Mouse (Mus musculus) hindbrain, embryonic 16.5 days (tissue): ENCODE measurements at regions not wholly inside any gene's neighbourhood (a gene's known extent, or its start where the extent isn't known, plus 50 kb on each side); places are given as distances from the start of the nearest gene placed in this dataset.

Experiments
- ATAC-seq: fragments of 200-750 bp; cut with Nextera tagmentation; 2 replicates; pipeline ENCODE4 v1.8.0; 2017; ENCODE audit warnings: moderate TSS enrichment, moderate library complexity
- H3K27ac ChIP-seq: fragments of 300-500 bp; sonication (generic); 2 replicates; pipeline ENCODE4 v1.5.1; 2014; ENCODE audit warnings: low read depth, mild to moderate bottlenecking, control low read depth, low read length, moderate library complexity
- H3K27me3 ChIP-seq: fragments of 300-500 bp; sonication (generic); replicated peaks from 2 replicates; pipeline ENCODE4 v1.6.1; 2014; ENCODE audit warnings: low read length; ENCODE audit not compliant: control insufficient read depth, insufficient read depth
- H3K36me3 ChIP-seq: fragments of 300-500 bp; sonication (generic); 2 replicates; pipeline ENCODE4 v1.6.1; 2014; ENCODE audit warnings: mild to moderate bottlenecking, low read length, moderate library complexity, mixed read lengths; ENCODE audit not compliant: control insufficient read depth, insufficient read depth
- H3K4me1 ChIP-seq: fragments of 300-500 bp; sonication (generic); 2 replicates; pipeline ENCODE4 v1.6.1; 2014; ENCODE audit warnings: low read depth, low read length; ENCODE audit not compliant: control insufficient read depth, insufficient read depth
- H3K4me2 ChIP-seq: fragments of 300-500 bp; sonication (generic); 2 replicates; pipeline ENCODE4 v1.6.1; 2014; ENCODE audit warnings: mild to moderate bottlenecking, low read length, control low read depth, moderate library complexity
- H3K4me3 ChIP-seq: fragments of 300-500 bp; sonication (generic); 2 replicates; pipeline ENCODE4 v1.5.1; 2014; ENCODE audit warnings: mild to moderate bottlenecking, low read length, control low read depth, moderate library complexity
- H3K9ac ChIP-seq: fragments of 300-500 bp; sonication (generic); 2 replicates; pipeline ENCODE4 v1.6.1; 2014; ENCODE audit warnings: low read depth, mild to moderate bottlenecking, control low read depth, low read length, moderate library complexity
- H3K9me3 ChIP-seq: fragments of 300-500 bp; sonication (generic); 2 replicates; pipeline ENCODE4 v1.6.1; 2014; ENCODE audit warnings: mild to moderate bottlenecking, low read length, moderate library complexity; ENCODE audit not compliant: control insufficient read depth
- WGBS: fragments of 180-500 bp; shearing (Covaris S2); extraction: QIAGEN DNeasy Blood & Tissue Kit; methylation state at CpG from one replicate; pipeline ENCODE4 v1.1.7; 2014; 5-methylcytosine and 5-hydroxymethylcytosine counted together

DNA sequence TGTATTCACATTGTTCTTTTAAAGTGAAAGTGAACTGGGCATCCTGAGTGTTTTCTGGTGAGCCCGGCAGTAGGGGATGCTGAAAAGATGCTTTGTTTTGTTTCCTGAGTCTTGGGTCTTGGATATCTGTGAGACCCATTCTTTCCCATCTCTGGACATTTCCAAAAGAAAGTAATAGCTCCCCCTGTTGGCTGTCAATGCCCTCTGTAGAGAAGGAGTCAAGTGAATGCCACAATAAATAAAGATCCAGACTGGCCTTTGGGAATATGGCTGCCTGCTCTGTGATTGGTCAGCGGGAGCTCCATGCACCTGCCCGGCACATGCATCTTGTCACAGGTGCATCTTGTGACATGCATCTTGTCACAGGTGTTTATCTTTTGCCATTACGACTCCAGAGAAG, 209.4 kb upstream of the 1700012A03Rik start:
- no peak for ATAC-seq
- 88% methylated on average over 4 of the region's 4 CpGs for whole genome bisulfite sequencing
- no peaks in the 10 kb centered on the region for H3K4me1 ChIP-seq
- no peaks in the 10 kb centered on the region for H3K9me3 ChIP-seq
- H3K36me3 ChIP-seq, result no peaks in the 10 kb centered on the region
- H3K4me2 ChIP-seq, result no peak overlapping the region
- no peak overlapping the region for H3K9ac ChIP-seq
- H3K27ac ChIP-seq, result no peak overlapping the region
- no peak overlapping the region for H3K4me3 ChIP-seq
- no peaks in the 10 kb centered on the region for H3K27me3 ChIP-seq

DNA sequence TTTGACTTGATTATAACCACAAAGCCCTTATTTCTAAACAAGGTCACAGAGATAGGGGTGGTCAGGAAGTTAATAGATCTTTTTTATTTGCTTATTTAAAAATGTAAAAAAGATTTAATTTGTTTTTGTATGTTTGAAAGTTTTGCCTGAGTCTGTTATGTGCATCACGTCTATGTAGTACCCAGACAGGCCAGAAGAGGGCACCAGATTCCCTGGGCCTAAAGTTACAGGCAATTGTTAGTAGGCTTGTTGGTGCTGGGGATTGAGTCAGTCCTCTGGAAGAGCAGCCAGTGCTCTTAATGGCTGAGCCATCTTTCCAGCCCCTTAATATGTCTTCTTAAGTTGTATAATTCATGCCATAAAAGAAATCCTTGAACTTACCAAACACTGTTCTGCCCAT, 211.5 kb upstream of the 1700012A03Rik start:
- 46% methylated on average over 1 of the region's 1 CpGs for WGBS

DNA sequence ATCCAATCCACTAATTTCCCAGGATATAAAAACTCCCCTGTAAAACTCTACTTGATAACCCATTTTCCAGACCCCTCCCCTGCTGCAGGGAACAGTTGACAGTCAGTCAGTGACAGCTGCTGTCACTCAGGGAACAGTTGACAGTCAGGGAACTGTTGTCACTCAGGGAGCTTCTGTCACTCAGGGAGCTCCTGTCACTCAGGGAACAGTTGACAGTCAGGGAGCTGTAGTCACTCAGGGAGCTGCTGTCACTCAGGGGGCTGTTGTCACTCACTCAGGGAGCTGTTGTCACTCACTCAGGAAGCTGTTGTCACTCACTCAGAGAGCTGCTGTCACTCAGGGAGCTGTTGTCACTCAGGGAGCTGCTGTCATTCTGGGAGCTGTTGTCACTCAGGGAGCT, 214.3 kb upstream of the 1700012A03Rik start:
- H3K9me3 ChIP-seq, result no peaks in the 10 kb centered on the region
- H3K27ac ChIP-seq, result no peak overlapping the region
- H3K4me2 ChIP-seq, result no peak overlapping the region
- H3K4me3 ChIP-seq, result no peak overlapping the region
- H3K36me3 ChIP-seq, result no peaks in the 10 kb centered on the region
- no peaks in the 10 kb centered on the region for H3K27me3 ChIP-seq
- H3K4me1 ChIP-seq, result no peaks in the 10 kb centered on the region
- ATAC-seq, result no peak
- no peak overlapping the region for H3K9ac ChIP-seq

More for the DNA sequence above, 211.5 kb upstream of the 1700012A03Rik start:
- H3K9me3 ChIP-seq, result no peaks in the 10 kb centered on the region
- H3K4me3 ChIP-seq, result no peak overlapping the region
- no peak overlapping the region for H3K9ac ChIP-seq
- H3K27me3 ChIP-seq, result no peaks in the 10 kb centered on the region
- no peak for ATAC-seq
- no peak overlapping the region for H3K27ac ChIP-seq
- no peaks in the 10 kb centered on the region for H3K4me1 ChIP-seq
- no peak overlapping the region for H3K4me2 ChIP-seq
- H3K36me3 ChIP-seq, result no peaks in the 10 kb centered on the region

DNA sequence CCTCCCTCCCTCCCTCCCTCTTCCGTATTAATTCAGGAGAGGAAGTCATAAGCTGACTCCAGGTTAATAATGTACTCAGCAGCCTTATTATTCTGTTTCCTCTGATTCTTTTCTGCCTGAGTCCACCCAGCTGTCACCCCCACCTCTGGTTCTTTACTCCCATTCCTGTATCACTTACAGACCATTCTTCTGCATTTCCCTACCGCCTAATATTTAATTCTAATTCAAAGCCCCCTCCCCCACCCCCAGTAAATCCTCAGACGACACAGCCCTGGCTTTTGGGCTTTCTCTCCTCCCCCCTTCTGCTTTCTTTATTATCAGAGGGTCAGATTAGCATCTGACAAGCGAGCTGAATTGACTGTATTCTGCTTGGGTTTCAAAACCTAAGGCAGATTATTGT, 215.5 kb upstream of the 1700012A03Rik start:
- Histone ChIP-seq H3K36me3 (no peaks in the 10 kb centered on the region), H3K4me3 (no peak overlapping the region), H3K27ac (no peak overlapping the region), H3K4me2 (no peak overlapping the region), H3K4me1 (no peaks in the 10 kb centered on the region), H3K27me3 (no peaks in the 10 kb centered on the region), H3K9ac (no peak overlapping the region), H3K9me3 (no peaks in the 10 kb centered on the region)
- ATAC-seq, result no peak
- 1% methylated on average over 3 of the region's 4 CpGs for WGBS

DNA sequence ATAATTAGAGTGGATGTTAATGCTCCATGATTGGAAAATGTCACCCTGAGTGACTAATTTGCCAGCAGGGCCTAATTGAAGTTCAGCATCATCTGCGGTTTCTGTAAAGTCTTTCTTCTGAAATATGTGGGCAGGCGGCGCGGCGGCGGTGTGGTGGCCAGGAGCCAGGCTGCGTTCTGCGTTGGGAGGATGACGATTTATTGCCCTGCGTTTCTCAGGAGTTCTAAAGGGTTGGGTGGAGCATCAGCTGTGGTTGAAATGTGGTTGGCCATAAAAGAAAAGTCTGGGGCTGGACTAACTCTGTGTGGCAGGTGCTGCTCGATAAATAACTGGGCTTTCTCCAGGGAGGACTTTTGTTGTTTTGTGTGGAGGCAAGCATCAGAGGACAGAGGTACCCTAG, 219.4 kb upstream of the 1700012A03Rik start:
- no peaks in the 10 kb centered on the region for H3K36me3 ChIP-seq
- H3K4me2 ChIP-seq, result no peak overlapping the region
- no peaks in the 10 kb centered on the region for H3K27me3 ChIP-seq
- WGBS, result 56% methylated on average over 11 of the region's 11 CpGs
- H3K9me3 ChIP-seq, result no peaks in the 10 kb centered on the region
- no peak overlapping the region for H3K4me3 ChIP-seq
- no peak for ATAC-seq
- H3K27ac ChIP-seq, result no peak overlapping the region
- no peaks in the 10 kb centered on the region for H3K4me1 ChIP-seq
- no peak overlapping the region for H3K9ac ChIP-seq

DNA sequence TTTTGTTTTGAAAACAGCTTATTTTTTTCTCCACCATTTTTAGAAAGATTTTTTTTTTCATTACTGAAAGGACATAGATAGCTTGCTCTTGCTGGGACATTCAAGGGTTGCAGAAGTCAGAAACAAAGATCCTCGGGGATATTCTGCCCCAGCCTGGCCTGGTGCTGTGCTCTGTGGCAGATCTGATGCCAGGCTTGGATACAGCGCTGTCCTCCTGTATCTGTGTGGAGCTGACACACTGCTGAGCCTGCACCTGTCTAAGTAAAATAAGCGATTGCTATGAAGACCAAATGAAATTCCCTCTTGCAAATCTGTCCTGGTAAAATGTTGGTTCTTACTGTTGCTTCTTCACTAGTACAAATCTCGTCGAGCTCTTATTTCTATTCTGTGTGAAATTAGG, 226.4 kb upstream of the 1700012A03Rik start:
- ATAC-seq, result no peak
- Histone ChIP-seq H3K9ac (no peak overlapping the region), H3K9me3 (no peaks in the 10 kb centered on the region), H3K4me2 (no peak overlapping the region), H3K27me3 (no peaks in the 10 kb centered on the region), H3K27ac (no peak overlapping the region), H3K4me1 (no peaks in the 10 kb centered on the region; the same call in 1 of the 2 replicates), H3K36me3 (no peaks in the 10 kb centered on the region), H3K4me3 (no peak overlapping the region)
- 77% methylated on average over 5 of the region's 5 CpGs for WGBS

DNA sequence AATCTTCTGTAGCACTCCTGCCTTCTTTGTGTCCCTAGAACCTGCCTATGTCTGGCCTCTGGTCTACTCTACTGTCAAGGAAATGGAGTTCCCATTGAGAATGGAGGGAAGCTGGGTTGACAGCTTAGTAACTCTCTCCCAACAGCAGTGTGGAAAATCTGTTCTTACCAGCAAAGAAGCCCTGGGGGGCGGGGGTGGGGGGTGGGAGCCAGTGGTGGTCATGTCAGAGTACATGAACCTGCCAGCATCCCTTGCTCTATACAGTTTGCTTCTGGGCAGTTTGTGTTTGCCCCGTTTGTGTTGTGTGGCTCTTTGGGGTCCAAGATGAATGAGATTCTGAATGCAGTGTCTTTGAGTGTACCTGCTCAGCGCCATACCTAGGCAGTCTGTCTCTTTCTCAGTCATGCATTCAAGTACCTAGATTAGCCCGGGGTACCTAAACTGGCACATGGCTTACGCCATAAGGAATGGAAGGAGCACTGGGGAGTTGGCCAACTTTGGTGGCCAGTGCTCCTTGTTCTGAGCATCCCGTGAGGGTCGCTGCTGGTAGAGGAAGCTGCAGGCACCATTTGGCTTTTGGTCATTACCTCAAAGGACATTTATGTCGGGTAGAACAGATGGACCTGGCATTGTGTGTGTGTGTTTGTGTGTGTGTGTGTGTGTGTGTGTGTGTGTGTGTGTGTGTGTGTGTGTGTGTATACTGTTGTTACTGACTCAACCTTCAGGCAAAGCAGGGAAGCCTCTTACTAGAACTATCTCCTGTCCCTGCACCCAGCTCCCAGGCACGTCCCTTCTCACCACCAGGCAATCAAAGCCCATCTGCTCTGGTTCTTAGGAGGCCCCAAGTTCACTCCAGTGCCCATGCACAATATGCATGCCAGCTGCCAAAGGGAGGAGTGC, 227.6 kb upstream of the 1700012A03Rik start:
- 78% methylated on average over 9 of the region's 9 CpGs for WGBS
- no peaks in the 10 kb centered on the region for H3K36me3 ChIP-seq
- H3K9me3 ChIP-seq, result no peaks in the 10 kb centered on the region
- no peak overlapping the region for H3K4me2 ChIP-seq
- H3K9ac ChIP-seq, result no peak overlapping the region
- H3K4me1 ChIP-seq, result no peaks in the 10 kb centered on the region; the same call in 1 of the 2 replicates
- H3K27ac ChIP-seq, result no peak overlapping the region
- H3K4me3 ChIP-seq, result no peak overlapping the region
- H3K27me3 ChIP-seq, result no peaks in the 10 kb centered on the region
- ATAC-seq, result no peak

DNA sequence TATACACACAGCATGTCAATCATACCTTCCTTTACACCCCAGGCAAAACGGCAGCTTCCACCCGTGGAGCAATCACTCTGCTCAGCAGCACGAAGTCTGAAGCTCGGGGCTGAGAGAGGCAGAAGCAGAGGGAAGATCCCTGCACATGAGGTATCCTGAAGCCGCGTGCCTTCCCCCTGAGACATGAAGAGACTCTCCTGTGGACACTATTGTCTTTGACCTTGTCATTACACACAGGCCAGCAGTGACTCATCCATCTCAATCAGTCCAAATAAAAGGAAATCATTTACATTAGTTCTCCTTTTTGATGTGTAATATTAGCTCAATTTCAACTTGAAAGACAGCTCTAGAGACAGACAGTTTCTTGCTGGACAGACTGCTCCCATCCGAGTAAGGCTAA, 228.4 kb upstream of the 1700012A03Rik start:
- no peak overlapping the region for H3K4me2 ChIP-seq
- WGBS, result 39% methylated on average over 7 of the region's 7 CpGs
- no peaks in the 10 kb centered on the region for H3K36me3 ChIP-seq
- no peaks in the 10 kb centered on the region for H3K27me3 ChIP-seq
- no peak overlapping the region for H3K9ac ChIP-seq
- H3K27ac ChIP-seq, result no peak overlapping the region
- no peak for ATAC-seq
- H3K4me1 ChIP-seq, result no peaks in the 10 kb centered on the region; the same call in 1 of the 2 replicates
- H3K9me3 ChIP-seq, result no peaks in the 10 kb centered on the region
- no peak overlapping the region for H3K4me3 ChIP-seq

DNA sequence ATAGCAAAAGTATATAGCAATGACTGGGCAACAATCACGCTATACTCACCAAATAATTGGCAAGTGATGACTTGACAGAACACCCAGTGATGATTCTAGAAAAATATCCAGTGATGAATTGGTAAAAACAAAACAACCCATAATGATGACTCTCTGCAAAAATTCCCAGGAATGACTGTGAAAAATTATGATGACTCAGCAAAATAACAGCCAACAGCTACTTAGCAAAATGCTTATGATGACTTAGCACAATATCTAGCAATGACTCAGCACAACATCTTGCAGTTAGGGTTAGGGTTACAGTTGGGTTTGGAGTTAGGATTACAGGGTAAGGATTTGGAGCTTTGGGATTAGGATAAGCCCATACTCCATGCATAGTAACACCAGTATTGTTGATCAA, 232.4 kb upstream of the 1700012A03Rik start:
- Histone ChIP-seq H3K27ac (no peak overlapping the region), H3K4me1 (no peaks in the 10 kb centered on the region), H3K9me3 (no peaks in the 10 kb centered on the region), H3K4me3 (no peak overlapping the region), H3K9ac (no peak overlapping the region), H3K27me3 (no peaks in the 10 kb centered on the region), H3K4me2 (no peak overlapping the region), H3K36me3 (no peaks in the 10 kb centered on the region)
- 88% methylated on average over 1 of the region's 1 CpGs for WGBS
- no peak for ATAC-seq
